Mouse (Mus musculus): ENCODE data around the gene Gprc5d.

DNA sequence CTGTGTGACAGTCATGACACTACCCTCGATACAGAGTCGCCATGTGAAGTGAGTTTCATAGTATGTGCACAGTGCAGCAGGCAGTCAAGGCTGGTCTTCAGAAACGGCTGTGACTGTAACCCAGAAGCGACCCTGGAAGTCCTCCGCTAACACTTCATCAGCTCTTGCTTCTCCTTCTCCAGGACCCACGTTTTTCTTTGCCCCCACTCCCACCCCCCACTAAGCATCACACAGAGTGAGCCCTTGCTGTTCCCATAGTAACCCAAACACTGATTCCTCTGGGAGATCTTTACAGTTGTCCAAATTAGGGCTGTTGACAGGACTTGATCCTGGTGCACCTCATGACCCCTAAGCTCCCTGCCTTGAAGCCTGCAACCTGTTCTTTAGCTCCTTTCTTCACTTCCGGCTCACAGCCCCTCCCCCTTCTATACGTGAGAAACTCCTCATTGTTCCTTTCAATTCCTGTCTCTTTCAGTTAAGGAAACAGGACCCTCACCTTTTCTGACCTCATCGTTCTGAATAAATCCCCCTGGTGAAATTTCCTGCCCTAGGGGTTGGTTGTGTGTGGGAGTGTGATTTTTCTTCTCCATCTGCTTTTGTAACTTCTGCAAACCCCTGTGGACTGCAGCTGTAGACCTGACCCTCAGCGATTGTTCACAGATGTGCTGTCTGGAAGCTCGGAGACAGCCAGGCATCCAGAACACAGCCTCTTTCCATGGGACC, 18.5 kb upstream of the Gprc5d start:
- no peak for TF ChIP-seq GATA1 (IDR thresholded peaks at IDR 0.05; ENCODE audit: borderline replicate concordance, low read length)
- no peak for TF ChIP-seq CTCF (IDR thresholded peaks at IDR 0.05; ENCODE audit: low read depth, low read length)
- no peak for TF ChIP-seq POLR2AphosphoS5 (IDR thresholded peaks at IDR 0.05; ENCODE audit: insufficient replicate concordance, low read depth, low read length)

All from G1E (cell line).